Mouse (Mus musculus) embryonic facial prominence, embryonic 11.5 days (tissue): ENCODE measurements around the gene Pcbd1. TPM values are rescaled to one million over a fixed set of nuclear protein-coding genes. Genes with fewer than 3 reads are reported as not detected.

Experiments used
- ATAC-seq: fragments of 200-750 bp; cut with Nextera tagmentation; replicated peaks from 2 replicates; pipeline ENCODE4 v1.8.0; 2017; ENCODE audit warnings: low read depth; ENCODE audit not compliant: insufficient number of reproducible peaks, low FRiP score, low TSS enrichment
- DNase-seq: peaks from one replicate; pipeline ENCODE4 v3.0.0-alpha.2; 2015; ENCODE audit warnings: low spot score
- H3K27ac ChIP-seq: fragments of 300-500 bp; sonication (generic); replicated peaks from 2 replicates; pipeline ENCODE4 v1.5.1; 2014; ENCODE audit warnings: mild to moderate bottlenecking, low read depth, low read length, control low read depth
- H3K27me3 ChIP-seq: fragments of 300-500 bp; sonication (generic); 2 replicates; pipeline ENCODE4 v1.6.1; 2014; ENCODE audit warnings: mild to moderate bottlenecking, low read length, moderate library complexity, mixed read lengths; ENCODE audit not compliant: control insufficient read depth, insufficient read depth
- H3K36me3 ChIP-seq: fragments of 300-500 bp; sonication (generic); replicated peaks from 2 replicates; pipeline ENCODE4 v1.6.1; 2014; ENCODE audit warnings: low read depth, mild to moderate bottlenecking, low read length, moderate library complexity, mixed read lengths; ENCODE audit not compliant: control insufficient read depth, insufficient read depth
- H3K4me1 ChIP-seq: fragments of 300-500 bp; sonication (generic); 2 replicates; pipeline ENCODE4 v1.6.1; 2014; ENCODE audit warnings: low read length, mixed read lengths; ENCODE audit not compliant: control insufficient read depth, insufficient read depth
- H3K4me2 ChIP-seq: fragments of 300-500 bp; sonication (generic); 2 replicates; pipeline ENCODE4 v1.6.1; 2014; ENCODE audit warnings: low read depth, mild to moderate bottlenecking, control low read depth, low read length, moderate library complexity
- H3K4me3 ChIP-seq: fragments of 300-500 bp; sonication (generic); 2 replicates; pipeline ENCODE4 v1.5.1; 2014; ENCODE audit warnings: low read depth, low read length, control low read depth
- H3K9ac ChIP-seq: fragments of 300-500 bp; sonication (generic); replicated peaks from 2 replicates; pipeline ENCODE4 v1.6.1; 2014; ENCODE audit warnings: mild to moderate bottlenecking, control low read depth, low read length
- H3K9me3 ChIP-seq: fragments of 300-500 bp; sonication (generic); replicated peaks from 2 replicates; pipeline ENCODE4 v1.6.1; 2016; ENCODE audit warnings: mild to moderate bottlenecking, low read length, inconsistent platforms, mixed read lengths; ENCODE audit not compliant: control insufficient read depth
- WGBS: fragments of 180-500 bp; shearing (Covaris S2); extraction: QIAGEN DNeasy Blood & Tissue Kit; methylation state at CpG from one replicate; pipeline ENCODE4 v1.1.7; 2014; 5-methylcytosine and 5-hydroxymethylcytosine counted together
- polyA plus RNA-seq: library from polyadenylated mRNA; unstranded; fragments of >200 nt; fragmentation: Nextera tagmentation; extraction: Ambion mirVana; gene quantifications from 2 replicates; pipeline ENCODE4 v1.2.1, GENCODE M21; 2014

Pcbd1 gene
- polyA plus RNA-seq, 1 experiment from 2014 or later, result 16.4 TPM

DNA sequence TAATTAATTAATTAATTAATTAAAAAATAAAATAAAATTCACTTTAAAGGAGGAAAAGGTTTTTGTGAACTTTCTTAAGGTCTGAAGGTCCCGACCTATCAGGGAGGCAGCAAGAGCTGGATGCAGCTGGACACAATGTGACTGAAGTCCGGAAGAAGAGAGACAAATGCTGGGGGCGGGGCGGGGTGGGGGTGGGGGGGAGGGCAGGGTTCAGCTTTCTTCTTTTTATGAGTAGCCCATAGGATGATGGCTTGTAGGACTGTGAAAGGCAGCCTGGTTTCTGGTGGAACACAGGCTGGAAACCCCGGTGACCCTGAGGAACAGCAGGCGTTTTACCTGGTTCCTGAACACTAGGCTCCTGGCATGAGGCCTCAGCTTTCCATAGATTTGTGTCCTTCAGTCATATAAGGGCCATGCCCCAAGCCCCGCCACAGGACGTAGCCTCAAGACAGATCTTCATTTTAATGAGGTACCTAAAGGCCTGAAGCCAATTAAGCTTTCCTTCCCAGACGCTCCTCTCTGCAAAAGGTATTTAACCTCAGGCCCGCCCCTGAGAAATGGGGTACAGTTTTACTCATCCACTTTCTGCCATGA is 25.8 kb upstream of the Pcbd1 start:
- DNase-seq (no peak), ATAC-seq (no peak)
- no peaks in the 10 kb centered on the region for H3K36me3 ChIP-seq
- no peaks in the 10 kb centered on the region for H3K9me3 ChIP-seq
- peaks cover 7% of the 10 kb centered on the region for H3K4me1 ChIP-seq
- H3K27me3 ChIP-seq, result no peaks in the 10 kb centered on the region
- H3K9ac ChIP-seq, result no peak overlapping the region
- H3K4me2 ChIP-seq, result no peak overlapping the region
- WGBS, result 68% methylated on average over 10 of the region's 10 CpGs
- H3K27ac ChIP-seq, result no peak overlapping the region
- no peak overlapping the region for H3K4me3 ChIP-seq

DNA sequence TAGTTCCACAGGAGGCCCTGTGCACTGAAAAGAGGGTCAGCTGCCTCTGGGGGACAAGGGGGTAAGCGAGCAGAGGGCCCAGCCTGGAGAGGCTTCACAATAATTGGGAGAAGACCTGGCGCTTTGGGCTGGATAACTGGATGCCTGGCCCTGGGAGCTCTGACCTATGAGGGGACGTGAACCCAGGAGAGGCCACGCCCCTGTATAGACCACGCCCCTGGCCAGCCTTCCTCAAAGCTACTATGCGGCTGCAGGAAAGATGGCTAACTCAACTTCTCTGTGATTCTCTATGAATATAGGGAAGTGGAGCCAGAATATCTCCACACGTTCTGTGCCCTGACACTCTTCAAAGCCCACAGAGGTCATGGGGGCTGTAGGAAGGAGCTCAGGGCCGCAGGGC is 24.5 kb upstream of the Pcbd1 start:
- Histone ChIP-seq H3K4me1 (peaks cover 11% of the 10 kb centered on the region), H3K27ac (no peak overlapping the region), H3K27me3 (no peaks in the 10 kb centered on the region), H3K9me3 (no peaks in the 10 kb centered on the region), H3K4me3 (no peak overlapping the region), H3K4me2 (no peak overlapping the region), H3K36me3 (no peaks in the 10 kb centered on the region), H3K9ac (no peak overlapping the region; the same call in 1 of the 2 replicates)
- 7% methylated on average over 8 of the region's 8 CpGs for WGBS
- 0 out of 2 replicates have a peak, but pooled peaks have one; percentile 42 for ATAC-seq
- DNase-seq, result peak; percentile 80

DNA sequence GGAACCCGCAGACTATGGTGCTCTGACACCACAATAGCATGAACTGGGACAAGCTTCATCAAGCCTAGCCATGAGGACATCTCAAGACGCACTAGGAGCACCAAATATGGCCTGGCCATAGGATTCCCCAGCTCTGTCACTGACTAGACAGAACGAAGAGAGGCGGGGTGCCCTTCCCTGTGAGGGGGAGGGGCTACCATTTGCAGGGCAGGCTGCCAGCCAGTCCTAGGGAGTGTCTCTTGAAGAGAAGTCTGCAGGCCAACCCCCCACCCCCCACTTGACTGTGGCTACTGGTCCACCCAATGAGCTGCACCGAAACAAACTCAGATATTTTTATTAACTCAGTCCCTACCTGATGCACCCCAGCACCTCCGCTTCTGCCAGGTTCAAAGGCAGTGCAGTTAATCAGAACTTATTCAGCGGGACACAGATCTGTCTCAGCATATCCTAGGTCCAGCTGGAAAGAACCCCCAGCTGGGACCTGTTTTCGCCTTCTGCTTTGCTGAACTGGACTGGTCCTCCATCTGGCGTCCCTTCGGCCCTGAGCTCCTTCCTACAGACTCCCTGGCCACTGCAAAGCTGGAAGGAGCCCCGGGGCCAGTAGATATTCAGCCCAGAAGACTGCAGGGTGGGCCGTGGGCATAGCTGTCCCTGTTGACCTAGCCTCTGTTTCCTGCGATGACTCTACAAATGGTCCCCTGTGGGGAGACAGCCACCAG is 23.7 kb upstream of the Pcbd1 start:
- H3K27ac ChIP-seq, result no peak overlapping the region
- DNase-seq, result no peak
- H3K4me3 ChIP-seq, result no peak overlapping the region
- no peak overlapping the region for H3K9ac ChIP-seq
- WGBS, result 56% methylated on average over 13 of the region's 13 CpGs
- no peak for ATAC-seq
- H3K27me3 ChIP-seq, result no peaks in the 10 kb centered on the region
- H3K36me3 ChIP-seq, result no peaks in the 10 kb centered on the region
- no peak overlapping the region for H3K4me2 ChIP-seq
- peaks cover 11% of the 10 kb centered on the region for H3K4me1 ChIP-seq
- H3K9me3 ChIP-seq, result no peaks in the 10 kb centered on the region

DNA sequence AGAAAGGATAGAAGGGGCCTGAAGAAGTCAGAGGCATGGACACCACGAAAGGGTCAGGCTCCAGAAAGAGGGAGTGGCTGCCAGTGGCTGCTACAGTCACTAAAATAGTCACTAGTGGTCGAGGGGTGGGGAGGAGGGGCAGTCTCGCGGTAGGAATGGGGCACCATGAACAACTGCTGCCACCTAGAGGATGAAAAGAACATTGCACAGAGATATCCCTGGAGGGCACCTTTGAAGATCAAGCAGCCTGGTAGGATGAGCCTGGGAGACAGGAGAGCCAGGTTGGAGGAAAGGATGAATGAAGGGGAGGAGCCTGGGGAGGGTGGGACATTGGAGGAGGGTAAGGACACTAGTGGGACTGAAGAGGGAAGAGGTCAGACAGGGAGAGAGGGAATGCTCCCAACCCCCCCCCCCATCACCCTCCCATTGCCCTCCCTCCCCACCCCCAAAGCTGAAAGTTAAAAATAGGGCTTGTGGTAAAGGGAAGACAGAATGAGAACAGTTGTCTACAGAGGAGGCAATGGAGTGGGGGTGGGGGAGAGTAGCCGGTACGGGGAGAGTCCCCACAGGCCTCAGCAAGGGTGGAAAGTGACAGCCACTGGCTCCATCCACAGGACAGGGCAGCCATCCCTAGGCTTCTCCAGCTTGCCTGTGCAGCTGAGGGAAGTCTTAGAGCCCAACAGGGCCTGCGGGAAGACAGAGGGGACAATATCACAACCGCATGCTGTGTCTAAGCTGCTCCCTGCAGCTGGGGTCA is 20.5 kb upstream of the Pcbd1 start:
- H3K27ac ChIP-seq, result no peak overlapping the region
- H3K36me3 ChIP-seq, result no peaks in the 10 kb centered on the region
- peak overlapping the region; percentile 7; the same call in 1 of the 2 replicates for H3K4me2 ChIP-seq
- peaks cover 11% of the 10 kb centered on the region for H3K4me1 ChIP-seq
- WGBS, result 3% methylated on average over 8 of the region's 8 CpGs
- peak; percentile 84 for DNase-seq
- no peak overlapping the region for H3K9ac ChIP-seq
- H3K4me3 ChIP-seq, result no peak overlapping the region
- no peak; the same call in 1 of the 2 replicates for ATAC-seq
- no peaks in the 10 kb centered on the region for H3K27me3 ChIP-seq
- no peaks in the 10 kb centered on the region for H3K9me3 ChIP-seq

DNA sequence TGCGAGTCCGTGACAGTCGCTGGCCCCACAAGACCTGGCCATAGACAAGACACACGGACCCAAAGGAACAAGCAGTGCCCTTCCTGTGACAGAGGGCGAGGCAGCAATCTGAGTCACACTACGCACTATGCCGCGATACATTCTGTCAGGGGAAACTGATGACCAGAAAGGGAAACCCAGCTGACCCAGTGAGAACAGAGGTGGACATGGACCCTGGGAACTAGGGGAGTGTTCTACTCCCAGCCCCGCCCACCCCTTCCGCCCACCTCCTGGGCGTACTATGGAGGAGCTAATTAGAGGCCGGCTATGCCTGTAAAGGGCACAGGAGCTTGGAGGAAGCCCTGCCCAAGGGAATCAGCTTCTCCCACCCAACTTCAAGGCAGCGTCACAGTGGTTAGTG is 19.9 kb upstream of the Pcbd1 start:
- peak overlapping the region; percentile 13 for H3K4me2 ChIP-seq
- no peak overlapping the region for H3K9ac ChIP-seq
- ATAC-seq (no peak), DNase-seq (no peak)
- no peaks in the 10 kb centered on the region for H3K27me3 ChIP-seq
- WGBS, result 10% methylated on average over 13 of the region's 13 CpGs
- no peak overlapping the region for H3K27ac ChIP-seq
- H3K4me1 ChIP-seq, result peaks cover 11% of the 10 kb centered on the region
- H3K9me3 ChIP-seq, result no peaks in the 10 kb centered on the region
- H3K4me3 ChIP-seq, result no peak overlapping the region
- H3K36me3 ChIP-seq, result no peaks in the 10 kb centered on the region

DNA sequence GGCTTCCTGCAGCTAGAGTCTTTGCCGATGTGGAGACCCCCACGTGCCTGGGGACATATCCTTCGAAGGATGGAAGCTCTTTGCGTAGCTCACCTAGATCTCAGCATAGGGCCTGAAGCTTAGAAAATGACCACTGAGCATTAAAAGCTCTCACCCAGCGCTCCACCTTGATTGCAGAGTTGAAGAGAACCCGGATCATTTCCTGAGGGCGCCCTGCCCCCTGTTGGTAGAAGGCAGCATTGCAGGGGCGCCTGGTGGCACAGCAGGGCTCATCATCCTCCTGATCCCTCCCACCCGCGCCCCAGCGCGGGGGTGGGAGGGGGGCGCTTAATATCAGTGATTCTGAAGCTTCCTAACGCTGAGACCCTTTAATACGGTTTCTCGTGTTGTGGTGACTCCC is 16.8 kb upstream of the Pcbd1 start:
- no peaks in the 10 kb centered on the region for H3K9me3 ChIP-seq
- 13% methylated on average over 16 of the region's 16 CpGs for WGBS
- DNase-seq (peak; percentile 78), ATAC-seq (no peak)
- H3K4me1 ChIP-seq, result peaks cover 6% of the 10 kb centered on the region
- no peak overlapping the region for H3K4me2 ChIP-seq
- no peaks in the 10 kb centered on the region for H3K36me3 ChIP-seq
- H3K4me3 ChIP-seq, result no peak overlapping the region
- no peak overlapping the region for H3K9ac ChIP-seq
- H3K27me3 ChIP-seq, result no peaks in the 10 kb centered on the region
- no peak overlapping the region for H3K27ac ChIP-seq

DNA sequence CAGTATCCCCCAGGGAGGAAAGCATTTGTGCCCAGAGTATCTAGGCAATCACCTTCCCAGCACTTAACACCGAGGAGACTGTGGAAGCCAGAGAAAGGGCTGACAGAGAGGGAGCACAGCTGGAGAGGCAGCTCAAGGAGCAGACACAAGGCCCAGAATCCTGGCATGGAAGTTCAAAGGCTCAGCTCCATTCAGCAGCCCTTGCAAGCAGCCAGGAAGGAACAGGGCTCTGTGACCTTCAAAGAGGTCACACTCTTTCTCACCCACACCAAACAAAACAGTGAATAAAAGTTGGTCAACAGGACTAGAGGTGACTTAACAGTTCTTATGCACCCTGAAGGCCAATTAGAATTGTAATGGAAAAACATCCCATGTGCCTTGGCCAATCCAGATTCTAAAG is 14.5 kb upstream of the Pcbd1 start:
- Histone ChIP-seq H3K4me2 (no peak overlapping the region), H3K27me3 (no peaks in the 10 kb centered on the region), H3K4me1 (no peaks in the 10 kb centered on the region), H3K27ac (no peak overlapping the region), H3K36me3 (no peaks in the 10 kb centered on the region), H3K9me3 (no peaks in the 10 kb centered on the region), H3K9ac (no peak overlapping the region), H3K4me3 (no peak overlapping the region)
- DNase-seq, result no peak
- no peak for ATAC-seq
- WGBS, result 25% methylated on average over 1 of the region's 1 CpGs

DNA sequence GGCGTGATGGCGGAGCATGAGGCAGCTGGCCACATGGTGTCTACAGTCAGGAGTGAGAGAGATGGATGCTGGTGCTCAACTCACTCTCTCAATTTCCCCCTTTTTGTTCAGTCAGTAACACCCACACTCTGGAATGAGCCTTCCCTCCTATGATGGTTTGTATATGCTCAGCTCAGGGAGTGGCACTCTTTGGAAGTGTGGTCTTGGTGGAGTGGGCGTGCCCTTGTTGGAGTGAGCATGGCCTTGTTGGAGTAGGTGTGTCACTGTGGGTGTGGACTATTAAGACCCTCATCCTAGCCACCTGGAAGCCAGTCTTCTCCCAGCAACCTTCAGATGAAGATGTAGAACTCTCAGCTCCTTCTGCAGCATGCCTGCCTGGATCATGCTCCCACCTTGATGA is 13.5 kb upstream of the Pcbd1 start:
- no peak overlapping the region for H3K27ac ChIP-seq
- no peaks in the 10 kb centered on the region for H3K36me3 ChIP-seq
- H3K9me3 ChIP-seq, result no peaks in the 10 kb centered on the region
- ATAC-seq (no peak), DNase-seq (no peak)
- no peaks in the 10 kb centered on the region for H3K4me1 ChIP-seq
- H3K9ac ChIP-seq, result no peak overlapping the region
- no peak overlapping the region for H3K4me2 ChIP-seq
- WGBS, result 89% methylated on average over 3 of the region's 3 CpGs
- H3K27me3 ChIP-seq, result no peaks in the 10 kb centered on the region
- no peak overlapping the region for H3K4me3 ChIP-seq
